Mouse (Mus musculus): ENCODE data around the gene Gm12184. TPM values are rescaled to one million over a fixed set of nuclear protein-coding genes. Genes with fewer than 3 reads are reported as not detected.

Gm12184 gene
- polyA plus RNA-seq, 1 experiment from 2014 or later, result 4.1 TPM

DNA sequence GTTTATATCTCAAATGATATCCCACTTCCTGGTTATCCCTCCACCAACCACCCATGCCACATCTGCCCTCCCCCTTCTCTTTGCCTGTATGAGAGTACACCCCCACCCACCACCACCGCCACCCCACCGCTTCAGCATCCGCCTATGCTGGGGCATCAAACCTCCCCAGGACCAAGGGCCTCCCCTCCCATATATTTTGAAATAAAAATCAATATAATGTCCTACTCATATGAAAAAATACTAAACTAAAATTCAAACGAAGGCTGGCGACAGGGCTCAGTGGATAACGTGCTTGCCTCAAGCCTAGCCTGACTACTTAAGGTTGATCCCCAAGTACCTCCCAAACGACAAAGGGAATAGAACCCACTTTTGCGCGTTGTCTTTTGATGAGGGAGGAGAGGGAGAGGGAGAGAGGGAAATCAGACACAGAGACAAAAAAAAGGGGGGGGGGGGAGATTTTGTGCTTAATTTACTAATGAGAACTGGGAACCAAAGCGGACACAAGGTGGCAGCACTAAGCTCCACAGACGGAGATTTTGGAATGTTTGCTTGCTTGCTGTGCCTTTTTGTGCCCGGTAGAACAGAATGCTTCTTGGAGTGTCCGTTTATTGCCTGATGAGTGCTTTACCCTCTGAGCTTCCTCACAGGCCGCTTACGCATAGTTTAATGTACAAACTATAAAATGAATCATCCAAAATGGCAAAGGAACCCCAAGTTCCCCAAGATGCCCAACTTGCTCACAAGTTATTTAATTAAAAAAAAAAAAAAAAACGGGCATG is 38.0 kb downstream of the Gm12184 start:
- no peak overlapping the region for H3K27ac ChIP-seq (ENCODE audit: low read depth)
- peak overlapping the region; percentile 59 for H3K4me2 ChIP-seq (ENCODE audit: low read length)
- peak overlapping the region; percentile 33 for H3K4me3 ChIP-seq (ENCODE audit: low read depth, low read length)
- no peaks in the 10 kb centered on the region for H3K27me3 ChIP-seq (replicated peaks; ENCODE audit: control insufficient read depth, insufficient read depth, low read length)
- H3K4me1 ChIP-seq (replicated peaks; ENCODE audit: control insufficient read depth, insufficient read depth, low read length), result peaks cover 4% of the 10 kb centered on the region; the same call in 1 of the 2 replicates
- H3K9ac ChIP-seq (ENCODE audit: low read length), result peak overlapping the region; percentile 23; the same call in 1 of the 2 replicates
- no peaks in the 10 kb centered on the region for H3K36me3 ChIP-seq (ENCODE audit: control insufficient read depth, insufficient read depth, low read length)
- DNase-seq (ENCODE audit: low spot score) (peak; percentile 81), ATAC-seq (replicated peaks; ENCODE audit: low FRiP score, low TSS enrichment, low read depth) (peak; percentile 67)
- no peaks in the 10 kb centered on the region for H3K9me3 ChIP-seq (ENCODE audit: control insufficient read depth, low read length)
- WGBS, result 9% methylated on average over 16 of the region's 16 CpGs

DNA sequence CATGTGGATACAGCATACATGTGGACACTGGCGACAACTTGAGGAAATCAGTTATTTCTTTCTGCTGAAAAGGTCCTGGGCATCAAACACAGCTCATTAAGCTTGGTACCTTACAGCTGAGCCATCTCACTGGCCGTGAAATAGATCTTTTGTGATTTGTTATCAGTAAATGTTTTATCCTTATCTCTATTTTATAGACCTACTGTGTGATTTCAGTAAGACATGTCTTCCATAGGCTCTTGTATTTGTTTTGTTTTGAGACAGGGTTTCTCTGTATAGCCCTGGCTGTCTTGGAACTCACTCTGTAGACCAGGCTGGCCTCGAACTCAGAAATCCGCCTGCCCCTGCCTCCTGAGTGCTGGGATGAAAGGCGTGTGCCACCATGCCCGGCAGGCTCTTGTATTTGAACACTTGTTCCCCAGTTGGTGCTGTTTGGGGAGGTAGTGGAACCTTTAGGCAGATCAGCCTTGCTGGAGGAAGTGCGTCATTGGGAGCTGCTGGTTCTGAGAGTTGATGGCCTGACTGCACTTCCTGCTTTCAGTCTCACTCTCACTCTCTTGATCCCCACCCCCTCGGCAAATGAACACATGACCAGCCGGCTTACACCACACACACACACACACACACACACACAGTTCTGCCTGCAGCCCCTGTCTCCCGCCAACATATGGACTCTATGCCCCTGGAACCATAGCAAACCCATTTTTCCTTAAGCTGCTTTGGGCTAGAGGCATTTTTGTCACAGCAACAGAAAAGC is 38.8 kb downstream of the Gm12184 start:
- Histone ChIP-seq H3K9me3 (ENCODE audit: control insufficient read depth, low read length) (no peaks in the 10 kb centered on the region), H3K4me2 (ENCODE audit: low read length) (peak overlapping the region; percentile 59), H3K9ac (ENCODE audit: low read length) (no peak overlapping the region), H3K36me3 (ENCODE audit: control insufficient read depth, insufficient read depth, low read length) (no peaks in the 10 kb centered on the region), H3K27ac (ENCODE audit: low read depth) (no peak overlapping the region), H3K4me3 (ENCODE audit: low read depth, low read length) (peak overlapping the region; percentile 33; the same call in 1 of the 2 replicates), H3K4me1 (replicated peaks; ENCODE audit: control insufficient read depth, insufficient read depth, low read length) (peaks cover 4% of the 10 kb centered on the region; the same call in 1 of the 2 replicates), H3K27me3 (replicated peaks; ENCODE audit: control insufficient read depth, insufficient read depth, low read length) (no peaks in the 10 kb centered on the region)
- ATAC-seq (replicated peaks; ENCODE audit: low FRiP score, low TSS enrichment, low read depth) (peak; percentile 58; the same call in 1 of the 2 replicates), DNase-seq (ENCODE audit: low spot score) (no peak)
- 46% methylated on average over 10 of the region's 10 CpGs for WGBS

DNA sequence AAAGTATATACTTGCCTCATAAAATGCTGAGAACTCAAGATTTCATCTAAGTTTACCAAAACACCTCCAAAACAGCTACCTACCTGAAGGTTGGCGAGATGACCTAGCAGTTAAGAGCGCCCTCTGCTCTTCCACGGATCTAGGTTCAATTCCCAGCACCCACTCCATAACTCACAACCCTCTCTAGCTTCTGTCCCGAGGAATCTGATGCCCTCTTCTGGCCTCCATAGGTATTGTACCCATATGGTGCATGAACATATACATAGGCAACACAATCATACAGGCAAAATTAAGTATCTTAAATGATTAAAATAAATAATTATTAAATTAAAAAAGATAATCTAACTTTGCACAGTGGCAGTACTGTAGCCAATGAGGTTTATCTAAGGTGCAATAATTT is 44.2 kb downstream of the Gm12184 start:
- H3K4me3 ChIP-seq (ENCODE audit: low read depth, low read length), result no peak overlapping the region
- H3K36me3 ChIP-seq (ENCODE audit: control insufficient read depth, insufficient read depth, low read length), result no peaks in the 10 kb centered on the region
- no peaks in the 10 kb centered on the region for H3K4me1 ChIP-seq (replicated peaks; ENCODE audit: control insufficient read depth, insufficient read depth, low read length)
- no peak overlapping the region for H3K4me2 ChIP-seq (ENCODE audit: low read length)
- H3K27me3 ChIP-seq (replicated peaks; ENCODE audit: control insufficient read depth, insufficient read depth, low read length), result no peaks in the 10 kb centered on the region
- H3K9me3 ChIP-seq (ENCODE audit: control insufficient read depth, low read length), result no peaks in the 10 kb centered on the region
- H3K27ac ChIP-seq (ENCODE audit: low read depth), result no peak overlapping the region
- no peak for ATAC-seq (replicated peaks; ENCODE audit: low FRiP score, low TSS enrichment, low read depth)
- WGBS, result 84% methylated on average over 4 of the region's 4 CpGs
- H3K9ac ChIP-seq (ENCODE audit: low read length), result no peak overlapping the region
- no peak for DNase-seq (ENCODE audit: low spot score)

DNA sequence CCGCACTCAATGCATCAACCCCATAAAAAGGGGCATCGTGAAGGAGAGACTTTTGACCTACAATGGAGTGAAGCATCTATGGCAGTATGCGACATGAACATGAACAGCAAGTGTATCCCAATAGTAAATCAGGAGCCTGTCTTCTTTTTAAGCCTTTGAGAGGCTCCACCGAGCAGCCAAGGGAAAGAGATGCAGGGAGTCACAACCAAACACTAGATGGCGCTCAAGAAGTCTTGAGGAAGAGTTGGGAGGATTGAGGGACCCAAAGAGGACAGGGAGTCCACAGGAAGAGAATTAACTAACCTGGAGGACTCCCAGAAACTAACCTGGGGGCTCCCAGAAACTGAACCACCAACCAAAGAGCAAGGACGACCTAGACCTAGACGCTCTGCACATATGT is 47.0 kb downstream of the Gm12184 start:
- Histone ChIP-seq H3K4me3 (ENCODE audit: low read depth, low read length) (no peak overlapping the region), H3K27ac (ENCODE audit: low read depth) (no peak overlapping the region), H3K27me3 (replicated peaks; ENCODE audit: control insufficient read depth, insufficient read depth, low read length) (no peaks in the 10 kb centered on the region), H3K4me1 (replicated peaks; ENCODE audit: control insufficient read depth, insufficient read depth, low read length) (no peaks in the 10 kb centered on the region), H3K36me3 (ENCODE audit: control insufficient read depth, insufficient read depth, low read length) (no peaks in the 10 kb centered on the region), H3K9ac (ENCODE audit: low read length) (no peak overlapping the region), H3K4me2 (ENCODE audit: low read length) (no peak overlapping the region), H3K9me3 (ENCODE audit: control insufficient read depth, low read length) (no peaks in the 10 kb centered on the region)
- WGBS, result 34% methylated on average over 7 of the region's 7 CpGs
- DNase-seq (ENCODE audit: low spot score) (no peak), ATAC-seq (replicated peaks; ENCODE audit: low FRiP score, low TSS enrichment, low read depth) (no peak)

DNA sequence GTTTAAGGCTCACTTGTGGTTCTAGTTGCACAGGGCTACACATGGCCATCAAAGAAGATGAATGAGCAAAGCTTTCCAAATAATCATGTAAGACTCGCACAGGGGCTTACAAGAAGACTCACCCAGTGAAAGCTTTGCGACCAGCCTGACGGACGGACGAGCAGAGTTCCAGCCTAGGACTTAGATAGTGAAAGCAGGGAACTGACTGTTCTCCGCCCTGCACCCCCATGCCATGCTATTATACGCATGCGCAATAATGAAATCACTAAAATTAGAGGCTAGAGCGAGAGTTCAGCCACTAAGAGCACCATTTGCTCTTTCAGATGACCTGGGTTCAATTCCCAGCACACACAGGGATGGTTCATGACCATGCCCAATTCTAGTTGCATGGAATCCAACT is 49.2 kb downstream of the Gm12184 start:
- H3K4me2 ChIP-seq (ENCODE audit: low read length), result no peak overlapping the region
- H3K27ac ChIP-seq (ENCODE audit: low read depth), result no peak overlapping the region
- no peaks in the 10 kb centered on the region for H3K9me3 ChIP-seq (ENCODE audit: control insufficient read depth, low read length)
- ATAC-seq (replicated peaks; ENCODE audit: low FRiP score, low TSS enrichment, low read depth), result no peak
- no peak overlapping the region for H3K9ac ChIP-seq (ENCODE audit: low read length)
- H3K4me3 ChIP-seq (ENCODE audit: low read depth, low read length), result no peak overlapping the region
- H3K4me1 ChIP-seq (replicated peaks; ENCODE audit: control insufficient read depth, insufficient read depth, low read length), result no peaks in the 10 kb centered on the region
- DNase-seq (ENCODE audit: low spot score), result no peak
- no peaks in the 10 kb centered on the region for H3K36me3 ChIP-seq (ENCODE audit: control insufficient read depth, insufficient read depth, low read length)
- H3K27me3 ChIP-seq (replicated peaks; ENCODE audit: control insufficient read depth, insufficient read depth, low read length), result no peaks in the 10 kb centered on the region
- WGBS, result 83% methylated on average over 9 of the region's 9 CpGs

DNA sequence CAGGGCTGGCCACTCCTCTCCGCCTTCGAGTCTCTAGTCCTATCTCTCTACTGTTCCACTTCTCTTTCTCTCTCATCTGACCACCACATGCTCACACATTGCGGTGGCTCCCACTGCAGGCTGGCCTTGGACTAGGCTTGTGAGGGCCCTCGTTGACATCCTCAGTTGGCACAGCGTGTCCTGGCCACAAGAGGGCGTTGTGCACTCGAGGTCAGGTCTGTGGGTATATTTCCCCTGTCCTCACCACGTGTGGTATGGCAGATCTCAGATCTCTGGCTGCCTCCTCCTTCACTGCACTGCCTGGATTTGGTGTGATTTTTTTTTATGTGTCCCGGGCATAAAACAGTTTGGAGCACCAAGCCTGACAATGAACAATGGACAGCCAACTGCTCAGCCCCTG is 49.8 kb downstream of the Gm12184 start:
- H3K27ac ChIP-seq (ENCODE audit: low read depth), result no peak overlapping the region
- H3K27me3 ChIP-seq (replicated peaks; ENCODE audit: control insufficient read depth, insufficient read depth, low read length), result no peaks in the 10 kb centered on the region
- no peak for ATAC-seq (replicated peaks; ENCODE audit: low FRiP score, low TSS enrichment, low read depth)
- no peaks in the 10 kb centered on the region for H3K4me1 ChIP-seq (replicated peaks; ENCODE audit: control insufficient read depth, insufficient read depth, low read length)
- H3K4me3 ChIP-seq (ENCODE audit: low read depth, low read length), result no peak overlapping the region
- no peak overlapping the region for H3K4me2 ChIP-seq (ENCODE audit: low read length)
- no peak for DNase-seq (ENCODE audit: low spot score)
- WGBS, result 50% methylated on average over 9 of the region's 9 CpGs
- no peak overlapping the region for H3K9ac ChIP-seq (ENCODE audit: low read length)
- H3K9me3 ChIP-seq (ENCODE audit: control insufficient read depth, low read length), result no peaks in the 10 kb centered on the region
- no peaks in the 10 kb centered on the region for H3K36me3 ChIP-seq (ENCODE audit: control insufficient read depth, insufficient read depth, low read length)

DNA sequence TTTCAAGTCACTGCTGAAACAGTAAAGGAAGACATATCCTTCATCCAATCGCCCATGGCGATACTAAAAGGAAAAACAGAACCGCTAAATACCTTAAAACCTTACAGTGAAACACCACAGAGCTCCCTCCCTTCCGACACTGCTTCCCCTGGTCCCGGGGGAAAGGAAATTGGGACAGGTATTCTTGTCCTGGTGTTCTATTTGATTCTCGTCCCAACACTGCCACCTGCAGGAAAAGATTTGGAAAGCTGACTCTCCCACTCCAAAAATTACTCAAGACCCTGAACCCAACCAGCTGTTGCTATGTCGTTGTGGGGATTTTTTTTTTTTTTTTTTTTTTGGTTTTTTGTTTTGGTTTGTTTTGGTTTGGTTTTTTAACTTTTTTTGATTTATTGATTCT is 51.0 kb downstream of the Gm12184 start:
- WGBS, result under 1% methylated on average over 7 of the region's 7 CpGs
- 0 out of 2 replicates have a peak overlapping the region, but pooled peaks have one; percentile 6 for H3K4me2 ChIP-seq (ENCODE audit: low read length)

More for the DNA sequence above, 51.0 kb downstream of the Gm12184 start:
- DNase-seq (ENCODE audit: low spot score), result peak; percentile 85
- no peak overlapping the region for H3K4me3 ChIP-seq (ENCODE audit: low read depth, low read length)
- 0 out of 2 replicates have a peak, but pooled peaks have one; percentile 45 for ATAC-seq (replicated peaks; ENCODE audit: low FRiP score, low TSS enrichment, low read depth)
- H3K36me3 ChIP-seq (ENCODE audit: control insufficient read depth, insufficient read depth, low read length), result no peaks in the 10 kb centered on the region
- no peak overlapping the region for H3K27ac ChIP-seq (ENCODE audit: low read depth)
- H3K4me1 ChIP-seq (replicated peaks; ENCODE audit: control insufficient read depth, insufficient read depth, low read length), result no peaks in the 10 kb centered on the region
- H3K9ac ChIP-seq (ENCODE audit: low read length), result no peak overlapping the region
- H3K27me3 ChIP-seq (replicated peaks; ENCODE audit: control insufficient read depth, insufficient read depth, low read length), result no peaks in the 10 kb centered on the region
- H3K9me3 ChIP-seq (ENCODE audit: control insufficient read depth, low read length), result no peaks in the 10 kb centered on the region
